In genomic region chr4:70355659-70356350, GRCm38 (mm10) we compare ENCODE assay signal across 8 mouse cellular contexts. TPM values are rescaled to one million over a fixed set of nuclear protein-coding genes. Genes with fewer than 3 reads are reported as not detected.
A peak's percentile ranks its signal among the peaks of the same experiment; 100 is the strongest.
DNase-seq lines count a peak whose midpoint lies in the region; ATAC-seq and TF ChIP-seq lines count a peak whose summit lies in the region.

No protein-coding gene starts in this region.

- peak; percentile 43; the same call in 1 of the 2 replicates for ATAC-seq in liver, embryonic 13.5 days (ENCODE audit: low read depth)
- ATAC-seq in neural tube, embryonic 13.5 days (ENCODE audit: low read depth) = peak; percentile 89

- intact Hi-C loops in heart, postnatal 10 days (cut with DNase I) = loop anchor here (1.0 kb wide), 1 partner anchor 91 kb away; no protein-coding TSS in a partner anchor

- H3ac ChIP-seq in C2C12 (ENCODE audit: control insufficient read depth, insufficient read length, low read depth) = no peak overlapping the region

- no peak overlapping the region for H3K4me3 ChIP-seq in C2C12 (ENCODE audit: insufficient read depth, poor library complexity, severe bottlenecking)
- H3K4me3 ChIP-seq in liver, embryonic 13.5 days (replicated peaks) = no peak overlapping the region
- H3K4me3 ChIP-seq in neural tube, embryonic 13.5 days = no peak overlapping the region

- H3K79me3 ChIP-seq in C2C12 (ENCODE audit: low read depth) = no peaks in the 10 kb centered on the region

- 58% methylated on average over 9 of the region's 9 CpGs for WGBS in liver, embryonic 13.5 days (ENCODE audit: insufficient replicate concordance)
- WGBS in neural tube, embryonic 13.5 days = 70% methylated on average over 9 of the region's 9 CpGs

- peaks cover 45% of the 10 kb centered on the region for H3K36me3 ChIP-seq in C2C12 (ENCODE audit: control insufficient read depth, insufficient read depth)
- H3K36me3 ChIP-seq in liver, embryonic 13.5 days = peaks cover 60% of the 10 kb centered on the region
- H3K36me3 ChIP-seq in neural tube, embryonic 13.5 days = peaks cover 70% of the 10 kb centered on the region

- H3K27me3 ChIP-seq in C2C12 (ENCODE audit: control insufficient read depth, insufficient read depth, insufficient read length) = no peaks in the 10 kb centered on the region
- H3K27me3 ChIP-seq in liver, embryonic 13.5 days = no peaks in the 10 kb centered on the region
- no peaks in the 10 kb centered on the region for H3K27me3 ChIP-seq in neural tube, embryonic 13.5 days

- no peaks in the 10 kb centered on the region for H3K9me3 ChIP-seq in liver, embryonic 13.5 days (replicated peaks)
- H3K9me3 ChIP-seq in neural tube, embryonic 13.5 days = no peaks in the 10 kb centered on the region

- peak; percentile 46 for TF ChIP-seq CTCF in C2C12 (IDR thresholded peaks at IDR 0.05; ENCODE audit: control insufficient read depth, insufficient read depth, insufficient read length)

- DNase-seq in adrenal gland, adult 18-20 months (ENCODE audit: low spot score in 2 of 2) = peak; percentile 33 to 64
- DNase-seq in embryo, embryonic 11 days = peak; percentile 75
- DNase-seq in heart, postnatal 10 days = peak; percentile 54 to 67
- peak; percentile 17 to 53 for DNase-seq in kidney, postnatal 36 days
- peak; percentile 8 for DNase-seq in liver, embryonic 13.5 days
- DNase-seq in thymus, postnatal 10 days (ENCODE audit: low spot score in 2 of 2) = peak; percentile 19 to 66

- no peaks in the 10 kb centered on the region for H3K4me1 ChIP-seq in liver, embryonic 13.5 days (replicated peaks)
- peaks cover 8% of the 10 kb centered on the region; the same call in 1 of the 2 replicates for H3K4me1 ChIP-seq in neural tube, embryonic 13.5 days (replicated peaks)

- H3K27ac ChIP-seq in liver, embryonic 13.5 days = no peak overlapping the region
- no peak overlapping the region for H3K27ac ChIP-seq in neural tube, embryonic 13.5 days (replicated peaks)

- H3K9ac ChIP-seq in liver, embryonic 13.5 days = no peak overlapping the region
- H3K9ac ChIP-seq in neural tube, embryonic 13.5 days = no peak overlapping the region

- no peaks in the 10 kb centered on the region for H3K79me2 ChIP-seq in C2C12 (ENCODE audit: control insufficient read depth, insufficient read depth)

- H3K4me2 ChIP-seq in liver, embryonic 13.5 days = no peak overlapping the region
- no peak overlapping the region for H3K4me2 ChIP-seq in neural tube, embryonic 13.5 days

TF ChIP-seq in C2C12, 6 proteins besides CTCF, POLR2A, EP300 and RAD21:
- TF ChIP-seq FOSL1 (IDR thresholded peaks at IDR 0.05; ENCODE audit: insufficient read depth, low read length, poor library complexity, severe bottlenecking) (no peak), MYOD1 (IDR thresholded peaks at IDR 0.05; ENCODE audit: control insufficient read depth, insufficient read length, low read depth) (no peak), CEBPB (IDR thresholded peaks at IDR 0.05; ENCODE audit: low read depth) (no peak), MAX (IDR thresholded peaks at IDR 0.05) (no peak), MYOG (IDR thresholded peaks at IDR 0.05; ENCODE audit: control insufficient read depth, extremely low read depth, insufficient read length) (no peak), USF1 (IDR thresholded peaks at IDR 0.05; ENCODE audit: low read depth) (no peak)

RNA-seq across cellular contexts. Expression of gene Cdk5rap2, which starts 54.4 kb away (rescaled TPM):
- 11.4 TPM for polyA plus RNA-seq in C2C12 (2012; fragmentation: generic; extraction: Trizol)
- 10 to 100 TPM in 1 of 2 experiments, 1 to 10 TPM in 1; 9.2 to 21.0 TPM for total RNA-seq in adrenal gland, adult 18-20 months (2021)
- 10 to 100 TPM in 1 of 2 experiments, 1 to 10 TPM in 1; 8.0 to 11.9 TPM for total RNA-seq in heart, postnatal 10 days (2021)
- 6.8 and 7.5 TPM in 2 replicates for polyA plus RNA-seq in liver, embryonic 13.5 days (2015; fragmentation: Nextera tagmentation; extraction: Ambion mirVana)
- 9.8 and 10.6 TPM in 2 replicates for polyA plus RNA-seq in neural tube, embryonic 13.5 days (2015; fragmentation: Nextera tagmentation; extraction: Ambion mirVana)

Comparison
In these comparisons a context has a peak if more than half of its experiments do, and no peak if none do; other contexts are left out.
1. DNase-seq: peak in every context shown above with its lines; median percentile 75 in embryo, embryonic 11 days; 60 in heart, postnatal 10 days; 48 in adrenal gland, adult 18-20 months; 42 in thymus, postnatal 10 days; 35 in kidney, postnatal 36 days; 8 in liver, embryonic 13.5 days.